Mouse (Mus musculus): ENCODE results near the gene Col23a1. TPM values are rescaled to one million over a fixed set of nuclear protein-coding genes. Genes with fewer than 3 reads are reported as not detected.

Gene Col23a1
- polyA plus RNA-seq, 1 experiment from 2014 or later, result 24.9 TPM

DNA sequence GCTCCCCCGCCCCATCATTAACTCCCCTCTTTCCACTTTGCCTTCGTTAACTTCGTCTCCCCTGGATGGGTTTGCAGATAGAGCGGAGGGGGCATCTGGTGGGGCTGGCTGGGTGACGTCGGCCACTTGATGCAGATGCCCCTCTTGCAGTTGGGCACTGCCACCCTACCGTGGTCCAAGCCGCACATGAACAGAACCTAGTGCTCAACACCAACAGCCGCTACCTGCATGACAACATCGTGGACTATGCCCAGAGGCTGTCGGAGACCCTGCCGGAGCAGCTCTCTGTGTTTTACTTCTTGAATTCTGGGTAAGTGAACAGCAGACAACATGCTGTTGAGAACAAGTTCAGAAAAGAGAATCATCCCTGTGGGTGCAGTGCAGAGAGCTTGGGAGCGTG lies 296.7 kb downstream of the Col23a1 start:
- no peak overlapping the region for H3K4me3 ChIP-seq
- H3K9me3 ChIP-seq, result no peaks in the 10 kb centered on the region
- WGBS, result 88% methylated on average over 13 of the region's 13 CpGs
- peaks cover 19% of the 10 kb centered on the region for H3K4me1 ChIP-seq
- H3K36me3 ChIP-seq, result peaks cover 43% of the 10 kb centered on the region
- no peak overlapping the region for H3K4me2 ChIP-seq
- no peaks in the 10 kb centered on the region for H3K27me3 ChIP-seq
- ATAC-seq (ENCODE audit: borderline replicate concordance, extremely low read depth, low FRiP score, low TSS enrichment), result no peak
- no peak overlapping the region for H3K27ac ChIP-seq
- no peak overlapping the region for H3K9ac ChIP-seq

DNA sequence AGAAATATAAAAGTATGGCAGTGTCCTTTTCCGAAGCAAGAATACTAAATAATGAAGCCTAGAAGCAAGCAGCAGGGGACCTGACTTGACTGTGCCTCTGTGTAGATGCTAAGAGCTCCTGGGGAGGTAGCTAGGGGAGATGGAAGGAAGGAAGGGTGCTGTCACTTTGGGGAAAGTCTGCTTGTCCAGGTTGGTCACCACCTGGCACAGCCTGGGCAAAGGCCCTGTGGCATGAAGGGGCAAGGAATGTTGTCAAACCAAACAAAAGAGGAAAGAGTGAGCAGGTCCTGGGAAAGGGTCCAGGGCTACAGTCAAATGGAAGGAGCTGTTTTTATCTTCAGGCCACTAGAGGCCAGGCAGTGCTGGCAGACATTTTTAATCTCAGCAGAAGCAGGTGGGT lies 297.3 kb downstream of the Col23a1 start:
- no peak overlapping the region for H3K9ac ChIP-seq
- H3K36me3 ChIP-seq, result peaks cover 49% of the 10 kb centered on the region
- no peaks in the 10 kb centered on the region for H3K27me3 ChIP-seq
- H3K4me1 ChIP-seq, result peaks cover 19% of the 10 kb centered on the region
- no peak for ATAC-seq (ENCODE audit: borderline replicate concordance, extremely low read depth, low FRiP score, low TSS enrichment)
- no peaks in the 10 kb centered on the region for H3K9me3 ChIP-seq
- H3K27ac ChIP-seq, result no peak overlapping the region
- no peak overlapping the region for H3K4me2 ChIP-seq
- WGBS, result 91% methylated on average over 1 of the region's 1 CpGs
- H3K4me3 ChIP-seq, result no peak overlapping the region

DNA sequence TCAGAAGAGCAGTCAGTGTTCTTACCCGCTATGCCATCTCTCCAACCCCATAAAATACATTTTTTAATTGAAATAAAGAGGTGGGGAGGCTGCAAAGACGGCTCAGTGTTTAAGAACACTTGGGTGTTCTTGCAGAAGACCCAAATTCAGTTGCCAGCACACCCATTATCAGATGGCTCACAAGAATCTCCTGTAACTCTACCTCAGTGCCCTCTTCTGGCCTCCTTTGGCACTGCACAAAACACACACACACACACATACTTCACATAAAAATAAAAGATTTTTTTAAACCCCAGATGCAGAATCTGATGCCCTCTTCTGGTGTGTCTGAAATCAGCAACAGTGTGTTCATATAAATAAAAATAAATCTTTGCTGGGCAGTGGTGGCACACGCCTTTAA lies 299.1 kb downstream of the Col23a1 start:
- no peak for ATAC-seq (ENCODE audit: borderline replicate concordance, extremely low read depth, low FRiP score, low TSS enrichment)
- 90% methylated on average over 3 of the region's 3 CpGs for WGBS
- H3K36me3 ChIP-seq, result peaks cover 66% of the 10 kb centered on the region

DNA sequence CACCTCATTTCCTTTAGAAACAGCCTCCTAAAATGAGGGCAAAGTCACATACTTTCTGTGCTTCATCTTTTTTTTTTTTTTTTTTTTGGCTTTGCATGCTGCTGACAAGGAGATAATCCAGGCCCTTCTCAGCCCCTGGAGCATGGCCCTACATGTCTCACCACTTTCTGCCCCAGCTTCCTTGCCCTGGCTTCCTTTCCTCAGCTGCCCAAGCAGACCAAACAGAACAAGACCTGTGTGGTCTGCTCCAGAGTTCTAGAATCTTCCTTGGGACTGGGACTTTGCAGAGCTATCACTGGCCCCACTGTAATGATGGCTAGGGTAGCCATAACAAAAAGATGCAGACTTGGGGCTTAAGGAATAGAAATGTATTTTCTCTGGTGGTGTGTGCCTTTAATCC lies 300.3 kb downstream of the Col23a1 start:
- no peak overlapping the region for H3K4me2 ChIP-seq
- no peaks in the 10 kb centered on the region for H3K9me3 ChIP-seq
- H3K9ac ChIP-seq, result no peak overlapping the region
- peaks cover 11% of the 10 kb centered on the region for H3K4me1 ChIP-seq
- H3K27ac ChIP-seq, result no peak overlapping the region
- ATAC-seq (ENCODE audit: borderline replicate concordance, extremely low read depth, low FRiP score, low TSS enrichment), result no peak
- peaks cover 75% of the 10 kb centered on the region for H3K36me3 ChIP-seq
- no peak overlapping the region for H3K4me3 ChIP-seq
- no peaks in the 10 kb centered on the region for H3K27me3 ChIP-seq

More for the DNA sequence above, 299.1 kb downstream of the Col23a1 start:
- Histone ChIP-seq H3K4me3 (no peak overlapping the region), H3K4me1 (peaks cover 15% of the 10 kb centered on the region), H3K9ac (no peak overlapping the region), H3K4me2 (no peak overlapping the region), H3K27ac (no peak overlapping the region), H3K27me3 (no peaks in the 10 kb centered on the region), H3K9me3 (no peaks in the 10 kb centered on the region)

DNA sequence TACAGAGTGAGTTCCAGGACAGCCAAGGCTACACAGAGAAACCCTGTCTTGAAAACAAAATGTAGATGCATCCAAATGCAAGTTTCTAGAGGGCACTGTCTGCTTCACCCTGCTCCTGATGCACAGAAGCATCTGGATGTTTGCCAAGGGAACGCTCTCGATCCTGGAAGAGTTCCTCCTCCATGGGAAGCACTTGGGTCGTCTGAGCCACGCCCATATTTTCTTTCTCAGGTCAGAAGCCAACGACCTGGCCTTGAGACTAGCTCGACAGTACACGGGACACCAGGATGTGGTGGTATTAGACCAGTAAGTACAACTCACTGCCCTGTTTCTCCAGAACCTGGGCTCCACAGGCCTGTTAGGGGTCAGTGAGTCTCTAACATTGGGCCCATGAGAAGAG lies 301.4 kb downstream of the Col23a1 start:
- Histone ChIP-seq H3K27me3 (no peaks in the 10 kb centered on the region), H3K27ac (no peak overlapping the region), H3K4me1 (no peaks in the 10 kb centered on the region; the same call in 1 of the 2 replicates), H3K36me3 (peaks cover 87% of the 10 kb centered on the region), H3K4me2 (no peak overlapping the region), H3K9ac (no peak overlapping the region), H3K4me3 (no peak overlapping the region), H3K9me3 (no peaks in the 10 kb centered on the region)
- WGBS, result 30% methylated on average over 7 of the region's 7 CpGs
- ATAC-seq (ENCODE audit: borderline replicate concordance, extremely low read depth, low FRiP score, low TSS enrichment), result no peak

DNA sequence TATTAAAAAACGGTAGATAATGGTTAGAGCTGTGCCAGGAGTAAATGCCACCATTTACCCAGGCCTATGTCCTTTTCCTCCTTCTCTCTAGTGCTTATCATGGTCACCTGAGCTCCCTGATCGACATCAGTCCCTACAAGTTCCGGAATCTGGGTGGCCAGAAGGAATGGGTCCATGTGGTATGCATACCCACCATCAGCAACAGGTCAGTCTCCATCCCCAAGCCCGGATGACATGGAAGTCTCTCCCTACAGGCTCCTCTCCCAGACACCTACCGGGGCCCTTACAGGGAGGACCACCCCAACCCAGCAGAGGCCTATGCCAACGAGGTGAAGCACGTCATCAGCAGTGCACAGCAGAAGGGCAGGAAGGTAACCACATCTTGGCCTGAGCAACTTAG lies 302.2 kb downstream of the Col23a1 start:
- ATAC-seq (ENCODE audit: borderline replicate concordance, extremely low read depth, low FRiP score, low TSS enrichment), result no peak
- Histone ChIP-seq H3K36me3 (peaks cover 94% of the 10 kb centered on the region), H3K9me3 (no peaks in the 10 kb centered on the region), H3K4me2 (no peak overlapping the region), H3K9ac (no peak overlapping the region), H3K4me3 (no peak overlapping the region), H3K4me1 (no peaks in the 10 kb centered on the region), H3K27ac (no peak overlapping the region), H3K27me3 (no peaks in the 10 kb centered on the region)
- WGBS, result 87% methylated on average over 7 of the region's 7 CpGs

DNA sequence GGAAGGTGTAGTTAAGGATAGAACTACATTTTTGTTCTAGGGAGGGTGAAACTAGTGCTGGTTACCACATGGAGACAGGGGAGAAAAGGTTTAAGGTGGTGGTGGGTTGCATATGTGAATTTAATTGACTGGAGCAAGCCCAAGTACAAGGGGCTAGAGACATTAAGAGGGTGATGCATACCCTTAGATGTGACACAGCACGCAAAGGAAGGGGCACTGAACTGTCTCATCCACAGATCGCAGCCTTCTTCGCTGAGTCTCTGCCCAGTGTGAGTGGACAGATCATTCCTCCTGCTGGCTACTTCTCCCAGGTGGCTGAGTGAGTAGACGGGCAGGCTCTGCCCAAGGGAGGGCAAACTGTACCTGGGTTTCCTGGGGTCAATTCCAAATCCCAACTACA lies 303.6 kb downstream of the Col23a1 start:
- no peak for ATAC-seq (ENCODE audit: borderline replicate concordance, extremely low read depth, low FRiP score, low TSS enrichment)
- Histone ChIP-seq H3K27me3 (no peaks in the 10 kb centered on the region), H3K9ac (no peak overlapping the region), H3K4me3 (no peak overlapping the region), H3K9me3 (no peaks in the 10 kb centered on the region), H3K4me1 (no peaks in the 10 kb centered on the region), H3K4me2 (no peak overlapping the region), H3K27ac (no peak overlapping the region), H3K36me3 (peaks cover 94% of the 10 kb centered on the region)
- 86% methylated on average over 4 of the region's 4 CpGs for WGBS

DNA sequence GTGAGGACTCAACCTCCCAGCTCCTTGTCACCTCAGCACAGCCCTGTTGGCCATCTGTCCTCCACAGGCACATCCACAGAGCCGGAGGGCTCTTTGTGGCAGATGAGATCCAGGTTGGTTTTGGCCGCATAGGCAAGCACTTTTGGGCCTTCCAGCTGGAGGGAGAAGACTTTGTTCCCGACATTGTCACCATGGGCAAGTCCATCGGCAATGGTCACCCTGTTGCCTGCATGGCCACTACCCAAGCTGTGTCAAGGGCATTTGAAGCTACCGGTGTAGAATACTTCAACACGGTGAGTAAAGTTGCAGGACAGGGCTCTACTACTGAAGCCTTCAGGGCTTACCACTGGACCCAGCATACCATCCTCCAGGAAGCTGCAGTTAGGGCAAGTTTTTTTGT lies 304.1 kb downstream of the Col23a1 start:
- no peak overlapping the region for H3K27ac ChIP-seq
- no peaks in the 10 kb centered on the region for H3K4me1 ChIP-seq
- H3K9ac ChIP-seq, result no peak overlapping the region
- H3K36me3 ChIP-seq, result peaks cover 95% of the 10 kb centered on the region
- no peaks in the 10 kb centered on the region for H3K9me3 ChIP-seq
- no peak overlapping the region for H3K4me3 ChIP-seq
- 87% methylated on average over 6 of the region's 6 CpGs for WGBS
- ATAC-seq (ENCODE audit: borderline replicate concordance, extremely low read depth, low FRiP score, low TSS enrichment), result no peak
- H3K4me2 ChIP-seq, result no peak overlapping the region
- no peaks in the 10 kb centered on the region for H3K27me3 ChIP-seq

DNA sequence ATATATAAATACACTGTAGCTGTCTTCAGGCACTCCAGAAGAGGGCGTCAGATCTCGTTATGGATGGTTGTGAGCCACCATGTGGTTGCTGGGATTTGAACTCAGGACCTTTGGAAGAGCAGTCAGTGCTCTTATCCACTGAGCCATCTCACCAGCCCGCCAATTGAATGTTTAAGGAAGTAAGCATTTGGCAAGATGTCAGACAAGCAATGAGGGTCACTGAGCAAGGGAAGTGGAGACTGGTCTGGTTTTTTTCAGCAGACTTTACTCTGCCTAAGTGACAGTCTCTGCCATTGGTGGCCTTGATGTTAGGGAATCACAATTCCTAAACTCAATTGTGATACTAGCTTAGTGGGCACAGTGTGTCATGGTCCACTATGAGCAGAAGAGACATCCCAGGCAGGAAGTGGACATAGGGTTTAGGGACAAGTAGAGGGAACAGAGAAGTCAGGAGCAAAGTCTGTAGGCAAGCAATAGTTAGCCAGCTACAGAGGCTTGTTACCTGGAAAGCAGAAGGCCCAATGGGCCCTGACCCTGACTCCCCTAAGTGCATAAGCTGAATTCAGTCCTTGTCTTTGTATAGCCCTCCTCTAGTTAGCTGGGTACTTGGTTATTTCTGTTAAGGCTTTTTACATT lies 305.1 kb downstream of the Col23a1 start:
- no peak overlapping the region for H3K27ac ChIP-seq
- H3K4me2 ChIP-seq, result no peak overlapping the region
- H3K9ac ChIP-seq, result no peak overlapping the region
- WGBS, result 56% methylated on average over 3 of the region's 3 CpGs
- ATAC-seq (ENCODE audit: borderline replicate concordance, extremely low read depth, low FRiP score, low TSS enrichment), result no peak
- H3K4me3 ChIP-seq, result no peak overlapping the region
- no peaks in the 10 kb centered on the region for H3K27me3 ChIP-seq
- peaks cover 95% of the 10 kb centered on the region for H3K36me3 ChIP-seq
- H3K9me3 ChIP-seq, result no peaks in the 10 kb centered on the region
- H3K4me1 ChIP-seq, result no peaks in the 10 kb centered on the region

DNA sequence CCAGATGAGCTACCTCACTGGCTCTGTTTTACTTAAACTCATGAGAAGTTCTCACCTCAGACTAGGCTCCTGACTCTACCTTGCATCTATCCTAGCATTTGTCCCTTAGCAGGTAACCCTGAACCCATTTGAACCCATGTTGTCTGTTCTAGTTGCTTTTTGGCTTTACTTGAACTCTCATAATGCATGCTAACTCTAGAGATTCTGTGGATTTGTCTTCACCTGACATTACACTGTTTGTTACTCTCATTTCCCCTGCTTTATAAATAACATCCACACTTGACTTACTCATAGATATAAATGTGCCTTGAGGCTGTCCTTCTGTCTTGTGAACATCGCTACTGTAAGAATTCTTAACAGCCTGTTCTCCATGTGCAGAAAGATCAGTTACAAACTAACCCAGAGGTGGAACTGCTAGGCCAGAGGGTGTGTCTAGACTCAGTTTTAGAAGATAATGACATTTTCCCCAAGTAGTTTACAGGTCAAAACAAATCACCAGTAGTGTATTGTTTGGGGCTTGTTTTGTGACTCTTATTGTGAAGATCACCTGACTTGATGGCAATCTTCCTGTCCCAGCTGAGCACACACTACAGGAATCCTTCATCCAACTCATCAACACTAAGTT lies 305.9 kb downstream of the Col23a1 start:
- no peak for ATAC-seq (ENCODE audit: borderline replicate concordance, extremely low read depth, low FRiP score, low TSS enrichment)
- Histone ChIP-seq H3K27ac (no peak overlapping the region), H3K9ac (no peak overlapping the region), H3K4me2 (no peak overlapping the region), H3K36me3 (peaks cover 96% of the 10 kb centered on the region), H3K4me3 (no peak overlapping the region), H3K4me1 (no peaks in the 10 kb centered on the region), H3K27me3 (no peaks in the 10 kb centered on the region), H3K9me3 (no peaks in the 10 kb centered on the region)
- WGBS, result 88% methylated on average over 1 of the region's 1 CpGs

DNA sequence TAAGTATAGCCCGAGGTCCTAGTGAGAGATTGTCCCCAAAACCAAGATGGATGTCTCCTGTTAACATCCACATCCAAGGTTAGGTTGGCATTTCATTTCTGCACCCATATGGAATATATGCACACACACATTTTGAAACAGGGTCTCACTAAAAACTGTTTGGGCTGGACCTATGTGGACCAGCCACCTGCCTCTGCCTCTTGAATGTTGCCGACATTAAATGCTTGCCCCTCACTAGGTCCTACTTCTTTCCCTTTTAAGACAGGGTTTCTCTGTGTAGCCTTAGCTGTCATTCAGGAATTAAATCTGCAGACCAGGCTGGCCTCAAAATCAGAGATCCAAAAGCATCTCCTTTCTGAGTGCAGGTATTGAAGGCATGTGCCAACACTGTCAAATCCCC lies 307.8 kb downstream of the Col23a1 start:
- H3K9me3 ChIP-seq, result no peaks in the 10 kb centered on the region
- H3K9ac ChIP-seq, result no peak overlapping the region
- 60% methylated on average over 2 of the region's 2 CpGs for WGBS
- no peaks in the 10 kb centered on the region for H3K27me3 ChIP-seq
- no peak overlapping the region for H3K27ac ChIP-seq
- H3K36me3 ChIP-seq, result peaks cover 97% of the 10 kb centered on the region
- H3K4me3 ChIP-seq, result no peak overlapping the region
- ATAC-seq (ENCODE audit: borderline replicate concordance, extremely low read depth, low FRiP score, low TSS enrichment), result no peak
- H3K4me2 ChIP-seq, result no peak overlapping the region
- H3K4me1 ChIP-seq, result peaks cover 5% of the 10 kb centered on the region; the same call in 1 of the 2 replicates

DNA sequence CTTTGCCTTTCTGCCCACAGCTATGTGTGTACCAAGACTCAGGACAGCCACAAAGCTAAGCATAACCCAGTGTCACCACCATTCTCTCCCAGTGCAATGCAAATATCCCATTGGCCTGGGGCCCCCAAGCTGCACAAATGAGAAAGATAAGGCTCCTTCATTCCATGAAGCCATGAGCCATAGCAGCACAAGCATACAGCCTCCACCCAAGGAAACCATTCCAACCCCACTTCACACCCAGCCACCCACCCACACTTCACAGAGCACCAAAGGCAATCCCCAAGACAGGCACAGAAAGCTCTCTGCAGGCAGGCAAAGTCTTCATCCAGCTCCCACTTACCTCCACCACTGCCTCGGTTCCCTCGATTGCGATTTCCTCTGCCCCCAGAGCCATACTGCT lies 312.5 kb downstream of the Col23a1 start:
- no peak overlapping the region for H3K4me2 ChIP-seq
- no peak overlapping the region for H3K4me3 ChIP-seq
- no peaks in the 10 kb centered on the region for H3K9me3 ChIP-seq
- no peak overlapping the region for H3K9ac ChIP-seq
- no peak for ATAC-seq (ENCODE audit: borderline replicate concordance, extremely low read depth, low FRiP score, low TSS enrichment)
- 80% methylated on average over 3 of the region's 3 CpGs for WGBS
- H3K27me3 ChIP-seq, result no peaks in the 10 kb centered on the region
- H3K36me3 ChIP-seq, result peaks cover 83% of the 10 kb centered on the region
- H3K27ac ChIP-seq, result no peak overlapping the region
- peaks cover 27% of the 10 kb centered on the region for H3K4me1 ChIP-seq
